Mouse (Mus musculus): Measurements from ENCODE around the gene Dyrk3. TPM values are rescaled to one million over a fixed set of nuclear protein-coding genes. Genes with fewer than 3 reads are reported as not detected.
A peak's percentile ranks its signal among the peaks of the same experiment; 100 is the strongest.

Dyrk3 gene
- polyA plus RNA-seq, 2 experiments, result 1.7 to 2.3 TPM

- no peaks in the 10 kb centered on the region for H3K27me3 ChIP-seq (ENCODE audit: control insufficient read depth, insufficient read depth, low read length)
- H3K4me1 ChIP-seq (ENCODE audit: control insufficient read depth, insufficient read depth, low read length), result peaks cover 61% of the 10 kb centered on the region
- ATAC-seq (ENCODE audit: low FRiP score, low read depth) (no peak), DNase-seq (ENCODE audit: low spot score) (no peak)
- WGBS, result 69% methylated on average over 11 of the region's 11 CpGs
- H3K27ac ChIP-seq (replicated peaks; ENCODE audit: low read depth, low read length), result no peak overlapping the region
- no peak overlapping the region for H3K4me2 ChIP-seq (replicated peaks; ENCODE audit: low read depth, low read length, severe bottlenecking)
- no peak overlapping the region for H3K9ac ChIP-seq (ENCODE audit: low read depth, low read length, severe bottlenecking)
- no peaks in the 10 kb centered on the region for H3K9me3 ChIP-seq (ENCODE audit: control insufficient read depth, low read length)
- TF ChIP-seq POLR2A (IDR thresholded peaks at IDR 0.05; ENCODE audit: borderline replicate concordance, extremely low read depth, insufficient read depth, insufficient read length), result no peak
- H3K4me3 ChIP-seq (replicated peaks; ENCODE audit: low read length), result no peak overlapping the region
- no peaks in the 10 kb centered on the region for H3K36me3 ChIP-seq (ENCODE audit: control insufficient read depth, insufficient read depth, low read length)
Measured at GRCm38 (mm10) chr1:131088547-131088946, 49.6 kb downstream of the Dyrk3 start.

DNA sequence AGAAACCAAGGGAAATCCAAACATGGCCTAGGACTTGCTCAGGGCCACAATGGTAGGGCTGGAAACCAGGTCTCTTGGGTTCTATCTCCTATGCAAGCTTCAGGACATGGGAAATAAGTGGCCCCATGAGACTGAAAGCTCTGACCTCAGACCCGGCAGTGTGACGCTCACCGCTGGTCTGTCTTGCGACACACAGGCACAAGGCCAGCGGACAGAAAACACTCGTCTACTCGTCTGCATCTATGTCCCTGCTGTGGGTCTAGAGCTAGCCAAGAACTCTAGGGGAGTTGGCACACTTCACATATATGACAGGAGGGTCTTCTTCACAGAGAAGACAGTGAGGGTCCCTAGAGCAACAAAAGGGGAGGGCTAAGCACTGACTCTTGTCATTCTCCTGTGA is 51.2 kb downstream of the Dyrk3 start:
- no peak overlapping the region for H3K9ac ChIP-seq (ENCODE audit: low read depth, low read length, severe bottlenecking)
- H3K36me3 ChIP-seq (ENCODE audit: control insufficient read depth, insufficient read depth, low read length), result no peaks in the 10 kb centered on the region
- 75% methylated on average over 7 of the region's 7 CpGs for WGBS
- H3K27me3 ChIP-seq (ENCODE audit: control insufficient read depth, insufficient read depth, low read length), result no peaks in the 10 kb centered on the region
- ATAC-seq (ENCODE audit: low FRiP score, low read depth) (no peak), DNase-seq (ENCODE audit: low spot score) (no peak)
- H3K27ac ChIP-seq (replicated peaks; ENCODE audit: low read depth, low read length), result no peak overlapping the region
- no peak overlapping the region for H3K4me2 ChIP-seq (replicated peaks; ENCODE audit: low read depth, low read length, severe bottlenecking)
- no peak for TF ChIP-seq POLR2A (IDR thresholded peaks at IDR 0.05; ENCODE audit: borderline replicate concordance, extremely low read depth, insufficient read depth, insufficient read length)
- no peaks in the 10 kb centered on the region for H3K9me3 ChIP-seq (ENCODE audit: control insufficient read depth, low read length)
- H3K4me3 ChIP-seq (replicated peaks; ENCODE audit: low read length), result no peak overlapping the region
- peaks cover 63% of the 10 kb centered on the region for H3K4me1 ChIP-seq (ENCODE audit: control insufficient read depth, insufficient read depth, low read length)

DNA sequence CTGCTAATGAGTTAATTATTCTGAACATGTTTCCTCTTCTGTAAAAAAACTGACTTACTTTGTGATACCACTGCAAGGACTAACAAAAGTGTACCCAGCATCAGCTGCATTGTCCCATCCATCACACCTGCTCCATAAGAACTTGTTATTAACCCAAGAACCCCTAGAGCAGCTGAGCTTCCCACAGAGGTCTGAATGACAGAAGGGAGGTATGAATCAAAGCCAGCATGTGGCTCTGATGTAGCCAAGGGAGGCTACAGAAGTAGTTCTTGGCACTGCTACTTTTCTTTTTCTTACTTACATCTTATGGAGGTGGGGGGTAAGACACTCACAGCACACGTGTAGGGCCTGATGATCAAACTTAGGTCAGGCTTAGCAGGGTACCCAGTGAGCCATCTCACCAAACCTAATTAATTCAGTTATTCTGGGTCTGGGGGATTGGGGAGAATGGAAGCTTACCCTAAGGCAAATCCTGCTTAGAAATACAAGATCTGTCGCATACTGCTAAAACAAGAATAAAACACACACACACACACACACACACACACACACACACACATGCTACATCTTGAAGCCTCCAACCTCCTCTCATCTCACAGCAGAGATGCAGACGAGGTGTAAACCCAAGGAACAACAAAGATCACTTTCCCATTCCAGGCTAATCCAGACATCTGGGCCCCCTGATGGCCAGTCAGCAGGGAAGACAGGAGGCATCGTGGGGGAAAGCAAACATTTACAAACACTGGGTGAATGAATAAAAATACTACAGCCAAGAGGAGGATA is 52.0 kb downstream of the Dyrk3 start:
- peaks cover 64% of the 10 kb centered on the region for H3K4me1 ChIP-seq (ENCODE audit: control insufficient read depth, insufficient read depth, low read length)
- no peaks in the 10 kb centered on the region for H3K36me3 ChIP-seq (ENCODE audit: control insufficient read depth, insufficient read depth, low read length)

GRCm38 (mm10) chr1:131085272-131085671 is 52.9 kb downstream of the Dyrk3 start:
- no peak overlapping the region for H3K27ac ChIP-seq (replicated peaks; ENCODE audit: low read depth, low read length)
- TF ChIP-seq POLR2A (IDR thresholded peaks at IDR 0.05; ENCODE audit: borderline replicate concordance, extremely low read depth, insufficient read depth, insufficient read length), result no peak
- H3K9me3 ChIP-seq (ENCODE audit: control insufficient read depth, low read length), result no peaks in the 10 kb centered on the region
- DNase-seq (ENCODE audit: low spot score), result no peak
- no peak overlapping the region for H3K4me2 ChIP-seq (replicated peaks; ENCODE audit: low read depth, low read length, severe bottlenecking)
- H3K9ac ChIP-seq (ENCODE audit: low read depth, low read length, severe bottlenecking), result no peak overlapping the region
- peaks cover 57% of the 10 kb centered on the region for H3K4me1 ChIP-seq (ENCODE audit: control insufficient read depth, insufficient read depth, low read length)
- H3K36me3 ChIP-seq (ENCODE audit: control insufficient read depth, insufficient read depth, low read length), result no peaks in the 10 kb centered on the region
- 81% methylated on average over 3 of the region's 3 CpGs for WGBS
- no peak for ATAC-seq (ENCODE audit: low FRiP score, low read depth)
- H3K27me3 ChIP-seq (ENCODE audit: control insufficient read depth, insufficient read depth, low read length), result no peaks in the 10 kb centered on the region
- no peak overlapping the region for H3K4me3 ChIP-seq (replicated peaks; ENCODE audit: low read length)

More for the DNA sequence above, 52.0 kb downstream of the Dyrk3 start:
- ATAC-seq (ENCODE audit: low FRiP score, low read depth) (0 out of 2 replicates have a peak, but pooled peaks have one; percentile 2), DNase-seq (ENCODE audit: low spot score) (no peak)
- Histone ChIP-seq H3K9me3 (ENCODE audit: control insufficient read depth, low read length) (no peaks in the 10 kb centered on the region), H3K27me3 (ENCODE audit: control insufficient read depth, insufficient read depth, low read length) (no peaks in the 10 kb centered on the region), H3K9ac (ENCODE audit: low read depth, low read length, severe bottlenecking) (no peak overlapping the region), H3K4me3 (replicated peaks; ENCODE audit: low read length) (no peak overlapping the region), H3K4me2 (replicated peaks; ENCODE audit: low read depth, low read length, severe bottlenecking) (no peak overlapping the region), H3K27ac (replicated peaks; ENCODE audit: low read depth, low read length) (no peak overlapping the region)
- TF ChIP-seq POLR2A (IDR thresholded peaks at IDR 0.05; ENCODE audit: borderline replicate concordance, extremely low read depth, insufficient read depth, insufficient read length), result no peak
- 17% methylated on average over 4 of the region's 4 CpGs for WGBS

GRCm38 (mm10) chr1:131084289-131084688 is 53.9 kb downstream of the Dyrk3 start:
- no peaks in the 10 kb centered on the region for H3K36me3 ChIP-seq (ENCODE audit: control insufficient read depth, insufficient read depth, low read length)
- H3K4me3 ChIP-seq (replicated peaks; ENCODE audit: low read length), result no peak overlapping the region
- no peak for ATAC-seq (ENCODE audit: low FRiP score, low read depth)
- no peaks in the 10 kb centered on the region for H3K27me3 ChIP-seq (ENCODE audit: control insufficient read depth, insufficient read depth, low read length)
- H3K4me1 ChIP-seq (ENCODE audit: control insufficient read depth, insufficient read depth, low read length), result peaks cover 48% of the 10 kb centered on the region
- WGBS, result 44% methylated on average over 8 of the region's 8 CpGs
- H3K9ac ChIP-seq (ENCODE audit: low read depth, low read length, severe bottlenecking), result no peak overlapping the region
- TF ChIP-seq POLR2A (IDR thresholded peaks at IDR 0.05; ENCODE audit: borderline replicate concordance, extremely low read depth, insufficient read depth, insufficient read length), result no peak
- no peak for DNase-seq (ENCODE audit: low spot score)
- no peak overlapping the region for H3K27ac ChIP-seq (replicated peaks; ENCODE audit: low read depth, low read length)
- H3K9me3 ChIP-seq (ENCODE audit: control insufficient read depth, low read length), result no peaks in the 10 kb centered on the region
- H3K4me2 ChIP-seq (replicated peaks; ENCODE audit: low read depth, low read length, severe bottlenecking), result no peak overlapping the region

All from limb, embryonic 14.5 days (tissue).